Mouse (Mus musculus) embryo, embryonic 10.5 days (tissue): Measurements from ENCODE around the gene Rpl3l.
"Not testable (repeated sequence)": the region's sequence is repeated elsewhere in the genome, so short reads cannot be mapped to it uniquely, and the experiment has no call there.

Source experiments
- DNase-seq: peaks from one replicate; pipeline ENCODE4 v3.0.0-alpha.2; 2015; ENCODE audit warnings: low spot score

Rpl3l gene

DNA sequence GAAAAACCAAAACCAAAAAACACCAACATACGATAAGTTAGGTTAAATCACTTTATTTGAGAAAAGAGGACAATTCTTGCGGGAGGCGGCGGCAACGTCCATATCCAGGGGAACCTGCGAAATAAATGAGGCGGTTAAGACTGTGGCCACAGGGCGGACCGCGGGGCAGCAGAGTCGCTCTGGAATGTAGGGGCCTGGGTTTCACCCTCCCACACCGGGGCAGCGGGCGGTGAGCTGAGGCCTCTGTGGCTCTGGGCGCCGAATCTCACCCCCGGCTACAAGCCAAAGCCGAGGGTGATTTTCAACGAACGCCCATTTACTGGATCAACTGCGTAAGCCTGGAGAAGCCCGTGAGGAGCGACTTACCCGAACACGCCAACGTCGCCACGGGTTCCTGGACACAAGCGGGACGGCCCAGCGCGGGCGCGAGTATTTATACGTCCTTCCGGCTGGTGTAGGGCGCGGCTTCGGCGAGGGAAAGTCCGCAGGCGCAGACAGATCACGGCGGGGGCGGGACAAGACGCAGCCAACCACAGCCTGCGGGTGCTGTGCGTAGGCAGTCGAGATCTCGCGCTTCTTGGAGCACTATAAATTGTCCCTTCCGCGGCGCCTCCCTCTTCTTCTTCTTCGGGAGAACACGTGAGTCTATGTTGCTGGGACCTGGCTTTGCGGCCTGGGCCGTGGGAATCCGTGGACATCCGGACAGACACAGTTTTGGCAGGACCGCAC, 8.0 kb upstream of the Rpl3l start:
- DNase-seq: peak; percentile 99

GRCm38 (mm10) chr17:24720616-24721015, 7.0 kb upstream of the Rpl3l start:
- peak; percentile 15 for DNase-seq

- DNase-seq: not testable (repeated sequence)
These were observed 6.2 kb upstream of the Rpl3l start for GRCm38 (mm10) chr17:24721383-24721955.

- peak; percentile 24 for DNase-seq
These were observed 5.2 kb upstream of the Rpl3l start for GRCm38 (mm10) chr17:24722220-24722924.

DNA sequence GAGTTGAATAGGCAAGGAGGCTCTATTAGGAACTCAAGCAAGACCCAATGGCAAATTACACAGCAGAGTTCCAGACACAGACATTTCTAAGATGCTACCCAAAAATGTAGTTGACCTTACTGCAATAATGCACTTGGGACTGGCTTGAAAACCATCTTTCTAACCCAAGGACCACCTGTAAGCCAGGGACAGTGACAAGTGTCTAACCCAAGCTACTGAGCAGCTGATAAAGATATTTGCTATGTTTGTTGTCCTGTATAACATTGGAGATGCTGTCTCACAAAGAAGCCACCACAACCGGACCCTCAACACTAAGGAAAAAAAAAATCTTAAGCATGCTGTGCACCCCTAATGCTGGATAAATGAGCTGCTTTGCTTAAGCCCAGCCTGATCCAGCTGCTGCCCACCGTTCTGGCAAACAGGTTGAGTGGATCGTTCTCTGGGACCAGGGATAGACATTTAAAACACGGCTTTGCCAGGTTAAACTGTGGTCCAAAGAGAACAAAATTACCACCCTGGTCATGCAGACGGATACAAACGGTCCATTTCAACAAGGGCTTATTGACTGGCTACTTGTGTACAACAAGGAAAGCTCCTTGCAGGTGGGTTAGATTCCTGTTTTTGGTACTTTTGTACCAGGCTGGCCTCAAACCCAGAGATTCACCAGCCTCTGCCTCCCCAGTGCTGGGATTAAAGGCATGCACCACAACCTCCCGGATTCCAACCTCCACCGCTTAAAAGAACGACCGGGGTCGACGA, 4.3 kb upstream of the Rpl3l start:
- peak; percentile 35 for DNase-seq

GRCm38 (mm10) chr17:24723881-24724180, 3.8 kb upstream of the Rpl3l start:
- DNase-seq: no peak

DNA sequence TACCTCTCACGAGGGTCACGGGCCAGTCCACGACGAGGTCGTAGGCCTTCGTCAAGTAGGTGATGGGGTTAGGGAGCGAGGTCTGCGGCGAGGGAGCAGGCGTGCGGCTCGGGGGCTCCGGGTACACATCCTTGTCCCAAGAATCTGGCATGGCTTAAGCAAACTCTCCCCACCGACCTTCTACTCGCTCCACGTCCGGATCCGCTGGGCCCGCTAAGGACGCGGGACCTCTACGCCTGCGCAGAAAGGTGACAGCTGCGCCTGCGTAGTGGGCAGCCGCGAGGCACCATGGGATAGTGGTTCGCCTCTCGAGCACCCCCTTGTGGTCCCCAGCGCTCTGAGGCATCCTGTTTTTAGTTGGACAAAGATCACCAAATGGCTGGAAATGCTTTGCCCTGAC, 3.4 kb upstream of the Rpl3l start, which contains the start of gene Ndufb10:
Gene Ndufb10 (minus strand): TSS at position 295 of the 400 bp plus-strand sequence.
- peak; percentile 98 for DNase-seq

- DNase-seq: no peak
These were observed 1.8 kb upstream of the Rpl3l start for GRCm38 (mm10) chr17:24725637-24726390.

DNA sequence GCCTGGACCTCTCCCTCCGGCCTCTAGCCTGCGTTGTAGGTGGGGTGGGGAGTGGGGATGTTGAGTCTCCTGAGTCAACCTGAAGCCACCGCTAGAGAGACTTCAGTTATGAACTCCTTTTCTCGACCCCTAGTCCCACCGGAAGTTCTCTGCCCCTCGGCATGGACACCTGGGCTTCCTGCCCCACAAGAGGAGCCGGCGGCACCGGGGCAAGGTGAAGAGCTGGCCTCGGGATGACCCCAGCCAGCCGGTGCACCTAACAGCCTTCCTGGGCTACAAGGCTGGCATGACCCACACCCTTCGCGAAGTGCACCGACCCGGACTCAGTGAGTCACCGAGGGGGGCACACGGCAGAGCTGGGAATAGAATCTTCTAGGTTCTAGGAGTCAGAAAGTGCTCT, 564 bp downstream of the Rpl3l start:
- DNase-seq: no peak

DNA sequence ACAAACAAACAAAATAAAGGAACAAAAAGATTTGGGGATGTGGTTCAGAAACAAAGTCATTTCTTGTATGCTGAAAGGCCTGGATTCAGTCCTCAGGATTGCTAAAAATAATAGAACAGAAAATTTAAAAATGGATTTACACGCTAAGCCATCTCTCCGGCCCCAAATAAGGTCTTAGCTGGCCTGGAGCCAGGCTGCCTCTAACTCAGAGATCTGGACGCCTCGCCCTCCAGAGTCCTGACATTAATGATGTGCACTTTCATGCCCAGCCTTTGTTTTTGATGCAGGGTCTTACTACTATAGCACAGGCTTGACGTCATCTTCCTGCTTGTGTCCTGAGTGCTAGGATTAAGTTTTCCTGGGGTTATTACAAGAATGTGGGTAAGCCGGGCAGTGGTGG, 1.4 kb downstream of the Rpl3l start:
- DNase-seq: no peak

- DNase-seq: no peak
These were observed 3.2 kb downstream of the Rpl3l start for GRCm38 (mm10) chr17:24730787-24731186.

DNA sequence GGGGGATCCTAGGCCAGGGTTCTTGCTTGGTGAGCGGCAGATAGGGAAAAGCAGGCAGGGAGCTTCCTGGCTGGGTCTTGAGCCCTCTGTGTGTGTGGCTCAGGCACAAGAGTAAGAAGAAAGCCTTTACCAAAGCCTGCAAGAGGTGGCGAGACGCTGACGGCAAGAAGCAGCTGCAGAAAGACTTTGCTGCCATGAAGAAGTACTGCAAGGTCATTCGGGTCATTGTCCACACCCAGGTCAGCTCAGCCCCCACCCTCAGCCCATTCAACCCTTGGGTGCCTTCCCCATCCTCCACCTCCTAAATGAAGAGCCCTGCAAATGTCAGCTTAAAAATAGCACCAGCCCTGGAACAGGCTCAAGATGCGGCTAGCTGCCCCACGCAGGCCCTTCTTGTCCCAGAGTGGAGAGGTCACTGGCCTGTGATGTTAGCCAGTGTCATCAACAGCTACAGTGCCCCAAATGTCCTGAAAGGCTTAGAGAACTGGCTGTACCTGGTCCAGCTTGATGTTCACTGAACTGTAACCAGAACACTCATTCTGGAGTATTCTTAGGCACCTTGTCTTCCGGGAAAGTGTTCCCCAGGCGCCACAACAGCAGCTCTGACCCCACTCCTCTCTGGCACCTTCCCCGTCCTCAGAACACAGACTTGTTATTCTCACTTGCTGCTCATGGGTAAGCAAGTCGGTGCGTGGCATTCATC, 4.8 kb downstream of the Rpl3l start:
- DNase-seq: no peak

GRCm38 (mm10) chr17:24733434-24734050, 5.9 kb downstream of the Rpl3l start:
- no peak for DNase-seq

GRCm38 (mm10) chr17:24734513-24734912, 6.9 kb downstream of the Rpl3l start:
- DNase-seq: no peak

DNA sequence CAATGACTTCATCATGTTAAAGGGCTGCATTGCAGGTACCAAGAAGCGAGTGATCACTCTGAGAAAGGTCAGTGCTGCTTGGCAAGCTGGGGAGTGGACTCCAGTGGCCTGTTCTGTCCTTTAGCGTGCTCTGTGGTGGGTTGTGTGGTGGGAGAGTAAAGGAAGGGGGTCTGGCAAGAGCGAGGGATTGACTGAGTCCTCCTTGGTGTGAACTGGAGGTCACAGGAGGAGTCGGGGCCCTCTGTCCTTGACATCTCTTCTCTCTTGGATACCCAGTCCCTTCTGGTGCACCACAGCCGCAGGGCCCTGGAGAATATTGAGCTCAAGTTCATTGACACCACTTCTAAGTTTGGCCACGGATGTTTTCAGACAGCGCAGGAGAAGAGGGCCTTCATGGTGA, 7.8 kb downstream of the Rpl3l start:
- DNase-seq: no peak

DNA sequence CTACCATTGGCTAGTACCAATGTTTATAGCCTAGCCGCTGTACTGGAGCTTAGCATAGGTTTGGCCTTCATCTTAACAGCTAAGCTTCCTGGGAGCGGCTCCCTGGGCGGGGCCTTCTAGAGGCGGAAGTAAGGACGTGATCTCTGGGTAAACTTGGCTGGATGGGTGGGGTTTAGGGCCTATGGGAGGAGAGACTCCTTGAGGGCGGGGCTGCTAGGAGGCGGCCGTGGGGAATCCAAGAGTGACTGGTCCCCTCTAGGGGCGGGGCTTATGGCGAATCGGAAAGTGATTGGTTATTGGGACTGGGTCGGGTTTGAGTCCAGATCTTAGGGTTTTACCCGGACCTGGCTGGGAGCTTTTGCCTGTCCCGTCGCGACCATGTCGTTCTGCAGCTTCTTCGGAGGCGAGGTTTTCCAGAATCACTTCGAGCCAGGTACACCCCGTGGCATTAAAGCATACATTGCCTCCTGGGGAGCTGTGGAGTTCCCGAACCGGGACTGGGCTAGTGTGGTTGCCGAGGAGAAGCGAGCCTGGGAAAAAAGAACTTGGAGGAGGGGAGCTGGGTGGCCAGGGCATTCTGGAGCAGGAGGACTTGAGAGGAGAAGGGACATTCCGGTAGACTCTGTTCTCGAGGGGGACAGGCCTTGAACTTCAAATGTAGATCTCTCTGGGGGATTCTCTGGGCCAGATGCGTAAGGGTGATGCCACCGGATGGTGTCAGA, 8.9 kb downstream of the Rpl3l start, which contains the start of gene Msrb1:
Gene Msrb1 (plus strand): TSS at position 313 of the 722 bp plus-strand sequence.
- DNase-seq: peak; percentile 100

DNA sequence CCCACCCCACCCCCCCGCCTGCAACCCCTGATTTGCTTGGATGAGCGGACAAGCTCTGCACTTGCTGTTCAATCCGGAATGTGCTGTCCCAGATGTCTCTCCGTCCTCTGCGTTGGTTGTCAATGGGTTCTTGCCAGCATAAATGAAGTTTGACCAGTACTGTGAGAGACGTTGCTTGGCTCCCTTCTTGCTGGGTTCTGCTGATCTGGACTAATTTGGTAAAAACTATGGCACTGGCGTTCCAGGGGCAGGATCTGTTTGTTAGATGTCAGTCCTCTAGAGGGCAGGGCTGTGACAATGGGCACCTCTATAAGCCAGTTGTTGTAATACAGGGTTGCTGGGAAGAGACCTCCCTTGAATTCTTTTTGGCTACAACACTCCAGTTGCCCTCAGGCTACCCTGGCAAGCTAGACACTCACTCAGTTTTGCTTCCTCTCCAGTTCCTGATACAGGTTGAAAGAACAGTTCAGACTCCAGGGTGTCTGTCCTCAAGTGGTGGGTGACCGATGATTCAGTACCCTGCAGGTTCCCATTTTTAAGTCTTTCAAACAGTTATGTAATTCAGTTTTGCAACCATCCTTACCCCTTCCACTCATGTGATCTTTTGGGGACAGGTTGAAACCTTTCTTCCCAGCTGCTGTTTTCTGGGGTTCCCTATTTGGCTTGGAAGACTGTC, 9.7 kb downstream of the Rpl3l start:
- DNase-seq: no peak

- DNase-seq: no peak
These were observed 10.6 kb downstream of the Rpl3l start for GRCm38 (mm10) chr17:24738238-24738637.

DNA sequence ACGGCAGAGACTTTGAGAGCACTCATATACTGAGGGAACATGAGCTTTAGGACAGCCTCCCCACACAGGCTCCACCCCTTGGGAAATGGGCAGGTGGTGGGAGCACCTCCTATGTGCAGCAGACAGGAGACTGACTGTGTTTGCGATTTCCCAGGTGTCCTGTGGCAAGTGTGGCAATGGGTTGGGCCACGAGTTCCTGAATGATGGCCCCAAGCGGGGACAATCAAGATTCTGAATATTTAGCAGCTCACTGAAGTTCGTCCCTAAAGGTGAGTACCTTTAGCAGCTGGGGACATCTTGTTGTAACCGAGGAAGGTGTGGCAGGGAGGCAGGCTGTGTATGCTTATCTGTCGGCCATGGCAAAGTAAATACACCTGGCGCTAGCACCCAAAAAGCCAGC, 12.3 kb downstream of the Rpl3l start:
- no peak for DNase-seq
